Mouse (Mus musculus) c-Kit-positive CD71-negative TER-119-negative erythroid progenitor cells, embryonic 14.5 days (primary cell): Measurements from ENCODE around the gene Hist1h1b.
"Not testable (repeated sequence)": the region's sequence is repeated elsewhere in the genome, so short reads cannot be mapped to it uniquely, and the experiment has no call there.

Experiments used
- DNase-seq: peaks from one replicate; pipeline ENCODE4 v3.0.0-alpha.2; 2013; ENCODE audit warnings: low read depth

The Hist1h1b gene

DNA sequence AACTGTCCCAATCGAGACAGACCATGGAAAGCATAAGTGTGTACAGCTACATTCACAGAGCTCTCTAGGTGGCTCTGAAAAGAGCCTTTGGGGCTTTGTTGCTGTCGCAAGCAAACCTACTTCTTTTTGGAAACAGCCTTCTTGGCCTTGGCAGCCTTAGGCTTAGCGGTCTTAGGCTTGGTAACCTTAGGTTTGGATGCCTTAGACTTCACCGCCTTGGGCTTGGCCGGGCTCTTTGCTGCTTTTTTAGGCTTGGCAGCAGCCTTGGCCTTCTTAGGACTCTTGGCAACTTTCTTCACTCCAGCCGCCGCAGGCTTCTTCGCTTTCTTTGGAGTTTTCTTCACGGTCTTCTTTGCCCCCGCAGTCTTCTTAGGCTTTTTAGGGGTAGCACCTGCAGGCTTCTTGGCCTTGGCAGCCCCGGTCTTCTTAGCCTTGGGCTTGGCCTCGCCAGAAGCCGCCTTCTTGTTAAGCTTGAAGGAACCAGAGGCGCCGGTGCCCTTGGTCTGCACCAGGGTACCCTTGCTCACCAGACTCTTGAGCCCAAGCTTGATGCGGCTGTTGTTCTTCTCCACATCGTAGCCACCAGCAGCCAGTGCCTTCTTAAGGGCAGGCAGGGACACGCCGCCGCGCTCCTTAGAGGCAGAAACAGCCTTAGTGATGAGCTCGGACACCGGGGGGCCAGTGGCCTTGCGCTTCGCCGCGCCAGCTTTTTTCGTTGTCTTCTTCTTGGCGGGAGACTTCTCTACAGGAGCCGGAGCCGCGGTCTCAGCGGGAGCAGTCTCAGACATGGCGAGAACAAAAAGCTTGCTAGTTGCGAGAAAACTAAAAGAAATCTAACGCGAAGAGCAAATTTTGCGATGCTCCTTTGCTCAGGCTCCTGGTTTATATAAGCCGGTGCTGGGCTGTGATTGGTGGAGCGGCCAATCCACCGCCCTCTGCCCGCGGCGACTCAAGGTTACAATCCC lies at the start of gene Hist1h1b:
TSS of gene Hist1h1b (minus strand) at position 859 of the 965 bp plus-strand sequence.
- DNase-seq = peak; percentile 65

DNA sequence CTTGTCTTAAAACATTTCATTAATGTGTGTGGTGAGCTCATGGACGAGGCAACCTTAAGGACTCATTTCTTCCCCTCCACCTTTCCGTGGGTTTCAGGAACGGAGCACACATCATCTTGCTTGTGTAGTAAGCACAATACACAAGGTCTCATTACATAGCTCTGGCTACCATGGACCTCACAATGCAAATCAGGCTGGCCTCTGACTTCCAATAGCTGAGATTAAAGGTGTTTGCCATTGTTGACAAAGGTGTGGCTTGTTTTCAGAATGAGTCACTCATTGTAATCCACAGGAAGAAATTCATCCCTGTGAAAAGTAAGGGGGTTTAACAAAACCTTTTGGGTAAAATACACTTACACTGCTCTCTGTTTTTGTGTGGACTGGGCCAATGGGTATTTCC lies 48.1 kb upstream of the Hist1h1b start:
- DNase-seq = no peak

- DNase-seq = not testable (repeated sequence)
Measured at GRCm38 (mm10) chr13:21820082-21820890, 39.9 kb upstream of the Hist1h1b start.

DNA sequence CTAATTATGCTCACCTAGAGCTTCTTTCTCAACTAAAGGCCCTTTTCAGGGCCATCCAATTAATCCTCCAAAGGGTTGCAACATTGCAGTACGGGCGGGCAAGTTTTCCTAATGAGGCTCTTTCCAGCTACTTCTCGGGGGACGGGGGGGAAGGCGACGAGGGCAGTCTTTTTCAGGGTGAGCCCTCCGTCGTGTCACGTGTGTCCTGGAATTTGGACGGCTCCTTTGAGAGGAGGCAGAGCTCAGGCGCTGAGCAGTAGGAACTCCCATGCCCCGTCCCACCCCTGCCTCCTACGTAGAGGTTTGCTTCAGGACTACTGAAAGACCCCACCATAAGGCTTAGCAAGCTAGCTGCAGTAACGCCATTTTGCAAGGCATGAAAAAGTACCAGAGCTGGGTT lies 31.7 kb upstream of the Hist1h1b start:
- not testable (repeated sequence) for DNase-seq

DNA sequence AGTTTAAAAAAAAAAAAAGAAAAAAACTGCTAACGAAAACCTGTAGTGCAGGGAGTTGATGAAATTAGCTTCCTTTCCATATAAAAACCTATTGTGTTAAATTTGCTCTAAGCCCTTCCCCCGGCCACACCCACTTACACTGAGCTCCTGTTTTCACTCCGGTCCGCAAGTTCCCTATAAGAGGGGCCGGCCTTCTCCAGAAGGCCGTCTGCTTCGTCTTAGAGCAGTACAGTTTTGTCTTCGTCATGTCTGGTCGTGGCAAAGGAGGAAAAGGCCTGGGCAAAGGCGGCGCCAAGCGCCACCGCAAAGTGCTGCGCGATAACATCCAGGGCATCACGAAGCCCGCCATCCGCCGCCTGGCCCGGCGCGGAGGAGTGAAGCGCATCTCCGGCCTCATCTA lies 31.1 kb upstream of the Hist1h1b start, which contains the start of gene Hist1h4m:
TSS of gene Hist1h4m (plus strand) at position 208 of the 400 bp plus-strand sequence.
- DNase-seq = not testable (repeated sequence)

DNA sequence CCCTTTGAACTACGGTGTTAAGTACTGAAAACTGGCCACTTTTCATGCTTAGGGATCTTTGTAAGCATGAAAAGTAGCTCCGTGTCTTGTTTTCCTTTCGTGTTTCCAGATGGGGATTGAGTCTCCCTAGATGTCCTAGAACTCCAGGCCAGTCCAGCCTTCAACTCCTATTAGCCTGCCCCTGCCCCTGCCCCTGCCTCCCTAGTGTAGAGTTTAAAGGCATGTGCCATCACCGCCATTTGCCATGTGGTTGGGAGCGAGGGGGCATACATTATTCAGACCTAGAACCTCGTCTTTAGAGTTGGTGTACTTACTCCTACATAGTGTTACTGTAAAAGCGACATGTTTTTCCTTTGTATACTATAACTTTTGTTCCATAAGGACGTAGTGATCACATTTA lies 30.6 kb upstream of the Hist1h1b start:
- DNase-seq = not testable (repeated sequence)

- DNase-seq = not testable (repeated sequence)
Measured at GRCm38 (mm10) chr13:21810073-21810472, 29.6 kb upstream of the Hist1h1b start, which contains the start of the genes Hist1h2bq and Hist1h2ao. Gene Hist1h2bq (minus strand): TSS chr13:21810197. Gene Hist1h2ao (plus strand): TSS chr13:21810465.

DNA sequence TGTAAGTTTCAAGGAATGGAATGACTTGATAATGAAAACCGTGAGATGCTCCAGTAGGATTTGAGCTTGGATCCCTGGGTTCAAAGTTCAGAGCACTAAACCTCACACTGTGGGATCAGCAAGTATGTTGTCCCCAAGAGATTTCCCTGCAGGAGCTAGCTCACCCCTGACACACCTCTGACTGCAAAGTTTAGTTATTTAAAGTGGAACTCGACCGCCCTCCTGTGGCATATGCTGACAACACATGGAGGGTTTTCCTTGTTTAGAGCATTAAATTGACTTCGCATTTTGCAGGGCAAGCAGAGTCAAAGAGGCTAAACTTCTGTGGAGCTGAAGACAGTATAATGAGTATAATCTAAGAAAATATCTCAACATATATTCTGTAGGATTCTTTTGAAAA lies 22.6 kb upstream of the Hist1h1b start:
- DNase-seq = not testable (repeated sequence)

- not testable (repeated sequence) for DNase-seq
Measured at GRCm38 (mm10) chr13:21797163-21797562, 16.7 kb upstream of the Hist1h1b start.

DNA sequence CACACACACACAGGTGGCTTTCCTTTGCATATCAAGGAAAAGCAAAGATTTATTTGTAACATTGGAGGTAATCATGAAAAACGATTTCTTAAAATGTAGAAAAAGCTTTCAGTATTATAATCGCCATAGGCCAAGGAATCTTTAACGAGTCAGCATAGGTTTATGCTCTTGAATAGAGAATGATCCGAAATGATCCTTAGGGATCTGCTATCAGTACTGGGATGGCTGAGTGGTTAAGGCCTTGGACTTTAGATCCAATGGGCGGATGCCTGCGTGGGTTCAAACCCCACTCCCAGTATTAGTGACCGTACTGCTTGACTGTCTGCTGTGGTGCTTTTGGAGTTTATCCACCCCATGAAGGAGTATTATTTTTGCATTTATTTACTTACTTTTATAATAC lies 15.2 kb upstream of the Hist1h1b start:
- DNase-seq = no peak

GRCm38 (mm10) chr13:21790601-21791283 lies 10.3 kb upstream of the Hist1h1b start:
- no peak for DNase-seq

- DNase-seq = no peak
Measured at GRCm38 (mm10) chr13:21789925-21790324, 9.5 kb upstream of the Hist1h1b start.

GRCm38 (mm10) chr13:21787760-21788593 lies 7.6 kb upstream of the Hist1h1b start:
- no peak for DNase-seq

DNA sequence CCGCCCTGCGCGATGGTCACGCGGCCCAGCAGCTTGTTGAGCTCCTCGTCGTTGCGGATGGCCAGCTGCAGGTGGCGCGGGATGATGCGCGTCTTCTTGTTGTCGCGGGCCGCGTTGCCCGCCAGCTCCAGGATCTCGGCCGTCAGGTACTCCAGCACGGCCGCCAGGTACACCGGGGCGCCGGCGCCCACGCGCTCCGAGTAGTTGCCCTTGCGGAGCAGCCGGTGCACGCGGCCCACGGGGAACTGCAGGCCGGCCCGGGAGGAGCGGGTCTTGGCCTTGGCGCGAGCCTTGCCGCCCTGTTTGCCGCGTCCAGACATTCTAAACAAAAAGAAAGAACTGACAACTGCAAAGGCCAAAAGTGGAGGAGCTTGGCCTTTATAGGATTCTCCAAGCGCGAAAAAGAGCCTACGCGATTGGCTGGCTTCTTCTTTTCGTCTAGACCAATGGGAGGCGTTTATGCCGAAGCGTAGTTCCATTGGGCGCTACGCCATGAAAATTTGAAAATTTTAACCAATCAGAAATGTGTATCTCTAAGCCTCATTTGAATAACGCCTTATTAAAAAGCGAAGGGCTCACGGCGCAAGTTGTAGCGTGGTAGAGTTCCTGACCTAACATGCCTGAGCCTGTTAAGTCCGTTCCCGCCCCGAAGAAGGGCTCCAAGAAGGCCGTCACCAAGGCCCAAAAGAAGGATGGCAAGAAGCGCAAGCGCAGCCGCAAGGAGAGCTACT lies 6.6 kb upstream of the Hist1h1b start, which contains the start of the genes Hist1h2an and Hist1h2bp:
TSS of gene Hist1h2an (minus strand) at position 320 of the 731 bp plus-strand sequence.
TSS of gene Hist1h2bp (plus strand) at position 563 of the 731 bp plus-strand sequence.
- peak; percentile 93 for DNase-seq

- DNase-seq = no peak
Measured at GRCm38 (mm10) chr13:21786189-21786898, 5.9 kb upstream of the Hist1h1b start.

GRCm38 (mm10) chr13:21784311-21784710 lies 3.9 kb upstream of the Hist1h1b start:
- no peak for DNase-seq

GRCm38 (mm10) chr13:21783734-21784161 lies 3.3 kb upstream of the Hist1h1b start:
- no peak for DNase-seq

- DNase-seq = peak; percentile 83
Measured at GRCm38 (mm10) chr13:21783255-21783617, 2.8 kb upstream of the Hist1h1b start, which contains the start of gene Hist1h3i. Gene Hist1h3i (minus strand): TSS chr13:21783370.
